Mouse (Mus musculus) spleen, adult 12 weeks (tissue): ENCODE data around the gene Tnni2.

Source experiments
- DNase-seq: peaks from one replicate; pipeline ENCODE4 v3.0.0; 2022; ENCODE audit warnings: low spot score

Tnni2 gene

DNA sequence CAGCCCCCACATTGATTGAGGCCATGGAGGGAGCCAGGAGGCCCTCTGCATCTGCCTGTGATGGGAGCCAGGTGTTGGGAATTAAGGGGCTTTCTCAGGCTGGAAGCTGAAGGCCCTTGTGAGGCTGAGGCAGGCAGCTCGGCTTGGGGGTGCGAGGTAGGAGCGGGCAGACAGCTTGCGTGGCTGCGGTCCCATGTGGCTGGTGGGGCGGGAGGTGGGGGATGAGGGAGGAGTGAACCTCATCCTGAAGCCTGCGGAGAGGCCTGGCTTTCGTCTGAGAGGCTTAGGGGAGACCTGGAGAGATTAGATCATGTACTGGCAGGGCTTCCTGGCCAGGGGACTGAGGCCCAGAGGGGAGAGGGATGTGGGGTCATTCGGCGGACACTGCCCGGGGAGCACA is 41.5 kb downstream of the Tnni2 start:
- DNase-seq: no peak

DNA sequence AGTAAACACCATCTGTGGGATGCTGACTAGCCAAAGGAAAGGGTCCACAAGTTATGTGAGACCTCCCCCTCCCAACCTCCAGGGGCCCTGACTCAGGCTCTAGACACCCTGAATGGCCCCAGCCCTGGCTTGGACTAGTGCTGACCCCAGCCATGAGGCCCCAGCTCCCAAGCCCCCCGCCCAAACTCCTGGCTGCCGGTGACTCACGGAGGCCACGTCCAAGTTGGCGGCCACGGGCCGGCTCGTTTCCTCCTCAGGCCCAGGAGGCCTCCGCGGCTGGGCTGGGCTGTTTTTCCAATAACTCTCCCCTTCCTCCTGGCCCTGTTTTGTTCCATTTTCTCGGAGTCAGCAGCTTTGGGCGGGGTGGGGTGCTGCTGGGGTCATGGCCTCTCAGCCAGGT is 43.2 kb downstream of the Tnni2 start:
- no peak for DNase-seq

DNA sequence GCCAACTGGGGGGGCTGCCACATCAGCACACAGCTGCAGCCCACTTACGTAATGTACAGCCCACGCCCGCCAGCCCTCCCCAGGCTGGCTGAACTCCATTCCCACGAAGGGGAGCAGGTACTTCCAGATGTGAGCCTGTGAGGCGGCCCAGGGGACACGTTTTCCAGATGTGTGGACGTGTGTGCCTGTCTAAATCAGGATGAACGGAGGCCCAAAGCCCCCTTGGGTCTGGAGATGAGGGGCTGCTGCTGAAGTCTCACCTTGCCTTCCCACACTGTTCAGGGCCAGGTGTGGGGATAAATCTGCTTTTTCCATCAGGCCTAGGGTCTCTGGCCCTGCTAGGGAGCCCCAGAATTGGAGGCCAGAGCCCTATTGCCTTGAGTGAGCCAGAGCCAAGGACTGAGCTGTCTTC is 45.1 kb downstream of the Tnni2 start:
- DNase-seq: no peak

DNA sequence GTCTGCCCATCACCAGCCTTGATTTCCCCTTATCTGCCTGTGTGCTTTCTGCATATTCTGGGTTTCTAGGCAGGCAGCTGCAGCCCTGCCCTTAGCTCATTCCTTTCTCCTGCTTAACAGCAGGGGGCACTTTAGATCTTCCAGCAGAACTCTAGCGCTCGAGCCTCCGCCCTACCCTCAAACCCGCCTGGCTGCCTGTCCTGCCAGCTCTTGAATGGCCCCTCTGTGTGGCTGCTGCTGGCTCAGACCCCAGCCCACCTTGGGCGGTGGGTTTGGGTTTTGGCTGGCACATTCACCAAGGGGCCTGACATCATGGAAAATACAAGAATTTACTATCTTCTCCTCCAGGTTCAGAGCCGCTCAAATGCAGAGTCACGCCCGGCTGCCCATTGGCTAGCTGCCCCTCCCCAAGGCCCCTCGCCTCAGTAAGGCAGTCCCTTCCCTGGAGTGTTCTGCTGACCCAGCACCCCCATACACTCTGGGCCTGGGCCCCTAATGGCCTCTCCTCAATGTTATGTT is 45.8 kb downstream of the Tnni2 start:
- no peak for DNase-seq

DNA sequence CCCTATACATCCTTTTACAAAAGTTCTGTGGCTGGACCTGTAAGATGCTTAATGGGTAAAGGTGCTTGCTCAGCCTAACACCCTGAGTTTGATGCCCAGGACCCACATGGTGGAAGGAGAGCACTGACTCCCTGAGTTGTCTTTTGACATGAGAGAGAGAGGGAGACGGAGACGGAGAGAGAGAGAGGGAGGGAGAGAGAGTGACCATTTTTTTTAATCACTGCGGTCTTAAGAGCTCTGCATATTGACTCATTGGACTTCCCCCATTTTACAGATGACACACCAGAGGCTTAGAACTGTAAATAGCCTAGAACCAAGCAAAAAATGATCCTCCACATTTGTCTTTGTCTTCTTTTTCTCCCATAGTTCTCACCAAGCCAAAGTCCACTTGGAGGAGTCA is 46.4 kb downstream of the Tnni2 start:
- no peak for DNase-seq

DNA sequence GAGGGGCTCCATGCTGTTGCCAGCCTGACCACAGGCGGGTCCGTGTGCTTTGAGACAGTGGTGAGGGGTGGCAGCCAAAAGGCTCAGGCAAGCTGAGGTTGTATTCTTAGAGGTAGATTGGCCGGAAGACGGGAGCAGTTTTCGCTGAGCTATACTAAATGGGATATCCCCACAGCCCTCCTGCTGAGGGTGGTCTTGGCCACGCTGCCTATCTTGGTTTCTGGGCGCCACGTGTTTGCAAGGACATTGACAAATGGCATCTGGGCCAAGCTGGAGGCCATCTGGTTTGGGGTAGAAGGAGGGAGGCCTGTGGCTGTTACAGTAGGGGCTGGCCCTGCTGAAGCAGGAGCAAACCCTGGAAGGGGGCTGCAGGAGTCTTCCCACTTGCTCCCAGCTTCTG is 51.9 kb downstream of the Tnni2 start:
- no peak for DNase-seq
